Mouse (Mus musculus): ENCODE results near the gene Tagln2. TPM values are rescaled to one million over a fixed set of nuclear protein-coding genes. Genes with fewer than 3 reads are reported as not detected.

Tagln2 gene
- polyA plus RNA-seq, 1 experiment from 2014 or later, result 187 TPM

- H3K27ac ChIP-seq (replicated peaks), result no peak overlapping the region
- H3K36me3 ChIP-seq, result no peaks in the 10 kb centered on the region
- H3K27me3 ChIP-seq, result no peaks in the 10 kb centered on the region
- no peak overlapping the region for H3K9ac ChIP-seq
- ATAC-seq (ENCODE audit: low read depth), result no peak
- WGBS, result 85% methylated on average over 16 of the region's 16 CpGs
- H3K4me1 ChIP-seq (replicated peaks), result no peaks in the 10 kb centered on the region
- no peak overlapping the region for H3K4me3 ChIP-seq
- H3K4me2 ChIP-seq, result no peak overlapping the region
- no peaks in the 10 kb centered on the region for H3K9me3 ChIP-seq
Measured at GRCm38 (mm10) chr1:172463387-172464333, 36.2 kb upstream of the Tagln2 start.

GRCm38 (mm10) chr1:172468301-172468877 lies 31.5 kb upstream of the Tagln2 start:
- Histone ChIP-seq H3K9me3 (no peaks in the 10 kb centered on the region), H3K9ac (no peak overlapping the region), H3K4me2 (no peak overlapping the region), H3K4me1 (replicated peaks) (no peaks in the 10 kb centered on the region), H3K4me3 (no peak overlapping the region), H3K27me3 (no peaks in the 10 kb centered on the region), H3K36me3 (no peaks in the 10 kb centered on the region), H3K27ac (replicated peaks) (no peak overlapping the region)
- WGBS, result 65% methylated on average over 11 of the region's 11 CpGs
- no peak for ATAC-seq (ENCODE audit: low read depth)

- Histone ChIP-seq H3K27ac (replicated peaks) (no peak overlapping the region), H3K4me1 (replicated peaks) (no peaks in the 10 kb centered on the region), H3K9ac (no peak overlapping the region), H3K4me3 (no peak overlapping the region), H3K4me2 (no peak overlapping the region), H3K9me3 (no peaks in the 10 kb centered on the region), H3K27me3 (no peaks in the 10 kb centered on the region), H3K36me3 (no peaks in the 10 kb centered on the region)
- ATAC-seq (ENCODE audit: low read depth), result no peak
- WGBS, result 90% methylated on average over 5 of the region's 5 CpGs
Measured at GRCm38 (mm10) chr1:172469373-172469772, 30.5 kb upstream of the Tagln2 start.

GRCm38 (mm10) chr1:172469810-172470448 lies 29.9 kb upstream of the Tagln2 start:
- no peaks in the 10 kb centered on the region for H3K4me1 ChIP-seq (replicated peaks)
- 70% methylated on average over 8 of the region's 8 CpGs for WGBS

GRCm38 (mm10) chr1:172472909-172473308 lies 26.9 kb upstream of the Tagln2 start:
- no peak for ATAC-seq (ENCODE audit: low read depth)
- H3K27ac ChIP-seq (replicated peaks), result no peak overlapping the region
- H3K27me3 ChIP-seq, result no peaks in the 10 kb centered on the region
- H3K9me3 ChIP-seq, result no peaks in the 10 kb centered on the region
- no peak overlapping the region for H3K4me2 ChIP-seq
- H3K36me3 ChIP-seq, result no peaks in the 10 kb centered on the region
- H3K4me3 ChIP-seq, result no peak overlapping the region
- no peak overlapping the region for H3K9ac ChIP-seq
- H3K4me1 ChIP-seq (replicated peaks), result no peaks in the 10 kb centered on the region

More at GRCm38 (mm10) chr1:172469810-172470448, 29.9 kb upstream of the Tagln2 start:
- Histone ChIP-seq H3K9ac (no peak overlapping the region), H3K9me3 (no peaks in the 10 kb centered on the region), H3K27me3 (no peaks in the 10 kb centered on the region), H3K36me3 (no peaks in the 10 kb centered on the region), H3K4me3 (no peak overlapping the region), H3K27ac (replicated peaks) (no peak overlapping the region), H3K4me2 (no peak overlapping the region)
- no peak for ATAC-seq (ENCODE audit: low read depth)

- no peaks in the 10 kb centered on the region for H3K4me1 ChIP-seq (replicated peaks)
- no peaks in the 10 kb centered on the region for H3K9me3 ChIP-seq
- no peak overlapping the region for H3K9ac ChIP-seq
- no peaks in the 10 kb centered on the region for H3K36me3 ChIP-seq
- no peaks in the 10 kb centered on the region for H3K27me3 ChIP-seq
- WGBS, result 80% methylated on average over 3 of the region's 3 CpGs
- H3K27ac ChIP-seq (replicated peaks), result no peak overlapping the region
- ATAC-seq (ENCODE audit: low read depth), result no peak
- no peak overlapping the region for H3K4me2 ChIP-seq
- no peak overlapping the region for H3K4me3 ChIP-seq
Measured at GRCm38 (mm10) chr1:172474196-172474595, 25.7 kb upstream of the Tagln2 start.

GRCm38 (mm10) chr1:172475054-172475741 lies 24.6 kb upstream of the Tagln2 start, which contains the start of gene Slamf9:
TSS of gene Slamf9 (plus strand) at chr1:172475358.
- H3K4me3 ChIP-seq, result no peak within 1 kb of the TSS
- H3K4me1 ChIP-seq (replicated peaks), result no peaks in the 10 kb centered on the region
- H3K36me3 ChIP-seq, result no peaks in the 10 kb centered on the region
- no peak within 1 kb of the TSS for H3K9ac ChIP-seq
- H3K9me3 ChIP-seq, result no peaks in the 10 kb centered on the region
- peaks cover 4% of the 10 kb centered on the region; the same call in 1 of the 2 replicates for H3K27me3 ChIP-seq
- 71% methylated on average over 7 of the region's 7 CpGs for WGBS
- no peak for ATAC-seq (ENCODE audit: low read depth)
- H3K4me2 ChIP-seq, result no peak within 1 kb of the TSS
- H3K27ac ChIP-seq (replicated peaks), result no peak within 1 kb of the TSS

- H3K27me3 ChIP-seq, result peaks cover 4% of the 10 kb centered on the region; the same call in 1 of the 2 replicates
- ATAC-seq (ENCODE audit: low read depth), result no peak
- no peak overlapping the region for H3K27ac ChIP-seq (replicated peaks)
- H3K4me3 ChIP-seq, result no peak overlapping the region
- H3K9ac ChIP-seq, result no peak overlapping the region
- no peaks in the 10 kb centered on the region for H3K36me3 ChIP-seq
- no peak overlapping the region for H3K4me2 ChIP-seq
- peaks cover 13% of the 10 kb centered on the region for H3K4me1 ChIP-seq (replicated peaks)
- H3K9me3 ChIP-seq, result no peaks in the 10 kb centered on the region
- 85% methylated on average over 5 of the region's 5 CpGs for WGBS
Measured at GRCm38 (mm10) chr1:172478020-172478419, 21.8 kb upstream of the Tagln2 start.

GRCm38 (mm10) chr1:172480376-172480775 lies 19.5 kb upstream of the Tagln2 start:
- H3K4me2 ChIP-seq, result no peak overlapping the region
- no peaks in the 10 kb centered on the region for H3K9me3 ChIP-seq
- peaks cover 4% of the 10 kb centered on the region; the same call in 1 of the 2 replicates for H3K27me3 ChIP-seq
- H3K4me3 ChIP-seq, result no peak overlapping the region
- no peaks in the 10 kb centered on the region for H3K36me3 ChIP-seq
- no peak for ATAC-seq (ENCODE audit: low read depth)
- 88% methylated on average over 4 of the region's 4 CpGs for WGBS
- no peak overlapping the region for H3K27ac ChIP-seq (replicated peaks)
- peaks cover 37% of the 10 kb centered on the region for H3K4me1 ChIP-seq (replicated peaks)
- no peak overlapping the region for H3K9ac ChIP-seq

GRCm38 (mm10) chr1:172481111-172481510 lies 18.7 kb upstream of the Tagln2 start:
- ATAC-seq (ENCODE audit: low read depth), result no peak
- WGBS, result 19% methylated on average over 13 of the region's 13 CpGs
- H3K9ac ChIP-seq, result peak overlapping the region; percentile 78

GRCm38 (mm10) chr1:172481540-172482280 lies 18.1 kb upstream of the Tagln2 start, which contains the start of gene Igsf9:
TSS of gene Igsf9 (plus strand) at chr1:172481788.
- H3K4me3 ChIP-seq, result peak within 1 kb of the TSS; percentile 57
- peak within 1 kb of the TSS; percentile 78 for H3K9ac ChIP-seq
- ATAC-seq (ENCODE audit: low read depth), result peak; percentile 96
- H3K4me2 ChIP-seq, result peak within 1 kb of the TSS; percentile 80
- H3K9me3 ChIP-seq, result no peaks in the 10 kb centered on the region
- under 1% methylated on average over 38 of the region's 38 CpGs for WGBS
- peaks cover 4% of the 10 kb centered on the region; the same call in 1 of the 2 replicates for H3K27me3 ChIP-seq
- no peaks in the 10 kb centered on the region for H3K36me3 ChIP-seq
- peaks cover 50% of the 10 kb centered on the region for H3K4me1 ChIP-seq (replicated peaks)
- H3K27ac ChIP-seq (replicated peaks), result peak within 1 kb of the TSS; percentile 74

More at GRCm38 (mm10) chr1:172481111-172481510, 18.7 kb upstream of the Tagln2 start:
- Histone ChIP-seq H3K4me3 (peak overlapping the region; percentile 57), H3K4me2 (peak overlapping the region; percentile 80), H3K9me3 (no peaks in the 10 kb centered on the region), H3K4me1 (replicated peaks) (peaks cover 44% of the 10 kb centered on the region), H3K27ac (replicated peaks) (no peak overlapping the region), H3K36me3 (no peaks in the 10 kb centered on the region), H3K27me3 (peaks cover 4% of the 10 kb centered on the region; the same call in 1 of the 2 replicates)
